Mouse (Mus musculus) midbrain, embryonic 16.5 days (tissue): ENCODE measurements around the gene Tmprss11g. TPM values are rescaled to one million over a fixed set of nuclear protein-coding genes. Genes with fewer than 3 reads are reported as not detected.

ENCODE experiments used
- ATAC-seq: fragments of 200-750 bp; cut with Nextera tagmentation; 2 replicates; pipeline ENCODE4 v1.8.0; 2017; ENCODE audit warnings: moderate TSS enrichment
- H3K27ac ChIP-seq: fragments of 300-500 bp; sonication (generic); 2 replicates; pipeline ENCODE4 v1.5.1; 2014; ENCODE audit warnings: mild to moderate bottlenecking, low read length, mixed read lengths
- H3K27me3 ChIP-seq: fragments of 300-500 bp; sonication (generic); 2 replicates; pipeline ENCODE4 v1.6.1; 2014; ENCODE audit warnings: low read depth, low read length, mixed read lengths; ENCODE audit not compliant: control insufficient read depth, insufficient read depth
- H3K36me3 ChIP-seq: fragments of 300-500 bp; sonication (generic); 2 replicates; pipeline ENCODE4 v1.6.1; 2014; ENCODE audit warnings: mild to moderate bottlenecking, low read length, moderate library complexity, mixed read lengths; ENCODE audit not compliant: control insufficient read depth, insufficient read depth
- H3K4me1 ChIP-seq: fragments of 300-500 bp; sonication (generic); 2 replicates; pipeline ENCODE4 v1.6.1; 2014; ENCODE audit warnings: mild to moderate bottlenecking, low read length, mixed read lengths; ENCODE audit not compliant: control insufficient read depth, insufficient read depth
- H3K4me2 ChIP-seq: fragments of 300-500 bp; sonication (generic); 2 replicates; pipeline ENCODE4 v1.6.1; 2014; ENCODE audit warnings: mild to moderate bottlenecking, low read length, mixed read lengths
- H3K4me3 ChIP-seq: fragments of 300-500 bp; sonication (generic); 2 replicates; pipeline ENCODE4 v1.5.1; 2014; ENCODE audit warnings: low read depth, mild to moderate bottlenecking, low read length, moderate library complexity, mixed read lengths
- H3K9ac ChIP-seq: fragments of 300-500 bp; sonication (generic); 2 replicates; pipeline ENCODE4 v1.6.1; 2014; ENCODE audit warnings: low read depth, low read length, mixed read lengths
- H3K9me3 ChIP-seq: fragments of 300-500 bp; sonication (generic); replicated peaks from 2 replicates; pipeline ENCODE4 v1.6.1; 2014; ENCODE audit warnings: mild to moderate bottlenecking, low read length, mixed read lengths; ENCODE audit not compliant: control insufficient read depth, poor library complexity, severe bottlenecking
- WGBS: fragments of 180-500 bp; shearing (Covaris S2); extraction: QIAGEN DNeasy Blood & Tissue Kit; methylation state at CpG from one replicate; pipeline ENCODE4 v1.1.7; 2014; 5-methylcytosine and 5-hydroxymethylcytosine counted together
- polyA plus RNA-seq: library from polyadenylated mRNA; unstranded; fragments of >200 nt; fragmentation: Nextera tagmentation; extraction: Ambion mirVana; gene quantifications from 2 replicates; pipeline ENCODE4 v1.2.1, GENCODE M21; 2015

Gene Tmprss11g
- not detected in 2 replicates for polyA plus RNA-seq

DNA sequence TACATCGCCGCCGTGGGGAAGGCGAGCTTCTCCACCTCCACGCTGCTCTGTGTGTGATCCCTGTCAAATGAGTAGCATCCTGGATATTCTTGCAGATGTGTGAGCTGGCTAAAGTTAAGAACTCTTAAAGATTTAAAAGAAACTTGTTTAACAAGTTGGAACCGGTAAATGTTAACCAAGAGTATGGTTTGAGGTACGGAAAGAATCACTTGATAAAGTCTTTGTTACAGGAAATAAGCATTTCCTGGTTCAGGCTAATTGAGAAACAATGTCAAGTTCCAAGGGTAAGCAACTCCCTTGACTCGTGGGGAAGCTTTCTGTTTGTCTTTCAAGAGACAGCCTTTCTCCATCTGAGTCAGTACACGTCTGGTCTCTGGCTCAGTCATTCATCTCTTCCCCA is at the start of gene Tmprss11g:
Tmprss11g (minus strand) TSS at position 101 of the 400 bp plus-strand sequence.
- H3K27me3 ChIP-seq, result no peaks in the 10 kb centered on the region
- H3K36me3 ChIP-seq, result no peaks in the 10 kb centered on the region
- no peak within 1 kb of the TSS for H3K4me3 ChIP-seq
- no peaks in the 10 kb centered on the region for H3K4me1 ChIP-seq
- no peak within 1 kb of the TSS for H3K4me2 ChIP-seq
- H3K27ac ChIP-seq, result no peak within 1 kb of the TSS
- no peaks in the 10 kb centered on the region for H3K9me3 ChIP-seq
- ATAC-seq, result no peak
- WGBS, result 86% methylated on average over 9 of the region's 9 CpGs
- H3K9ac ChIP-seq, result no peak within 1 kb of the TSS

DNA sequence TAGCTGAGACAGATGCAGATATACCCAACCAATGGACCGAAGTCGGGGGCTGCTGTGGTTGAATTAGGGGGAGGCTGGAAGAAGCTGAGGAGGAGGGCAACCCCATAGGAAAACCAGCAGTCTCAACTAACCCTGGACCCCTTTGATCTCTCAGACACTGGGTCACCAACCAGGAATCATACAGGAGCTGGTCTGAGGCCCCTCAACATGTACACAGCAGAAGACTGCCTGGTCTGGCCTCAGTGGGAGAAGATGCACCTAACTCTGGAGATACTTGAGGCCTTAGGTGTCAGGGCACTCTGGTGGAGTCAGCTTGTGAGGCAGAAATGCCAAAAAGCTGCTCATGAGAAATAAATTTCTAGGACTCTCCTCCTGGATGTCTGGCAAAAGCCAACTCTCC is 28.3 kb upstream of the Tmprss11g start:
- H3K4me3 ChIP-seq, result no peak overlapping the region
- no peaks in the 10 kb centered on the region for H3K36me3 ChIP-seq
- no peak for ATAC-seq
- no peaks in the 10 kb centered on the region for H3K9me3 ChIP-seq
- no peaks in the 10 kb centered on the region for H3K27me3 ChIP-seq
- WGBS, result 100% methylated on average over 2 of the region's 2 CpGs
- no peak overlapping the region for H3K9ac ChIP-seq
- no peaks in the 10 kb centered on the region for H3K4me1 ChIP-seq
- no peak overlapping the region for H3K4me2 ChIP-seq
- H3K27ac ChIP-seq, result no peak overlapping the region

DNA sequence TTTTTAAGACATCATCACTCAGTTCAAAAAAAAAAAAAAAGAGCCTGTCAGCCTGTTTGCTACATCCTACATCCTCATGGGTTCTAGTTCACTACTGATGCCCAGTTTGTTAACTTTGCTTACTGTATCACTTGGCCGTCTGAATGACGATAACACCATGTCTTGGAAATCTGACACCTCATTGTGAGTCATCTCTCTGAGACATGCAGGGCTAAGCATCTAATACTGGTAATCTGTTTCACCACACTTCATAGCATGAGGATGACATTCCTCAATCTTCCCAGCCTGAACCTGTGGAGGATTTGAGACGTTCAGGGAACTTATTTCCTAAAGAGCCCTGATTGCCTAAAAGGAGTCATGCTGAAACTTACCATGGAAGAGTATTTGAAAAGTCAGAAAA is 22.2 kb upstream of the Tmprss11g start:
- WGBS, result 89% methylated on average over 3 of the region's 3 CpGs
- ATAC-seq, result no peak

DNA sequence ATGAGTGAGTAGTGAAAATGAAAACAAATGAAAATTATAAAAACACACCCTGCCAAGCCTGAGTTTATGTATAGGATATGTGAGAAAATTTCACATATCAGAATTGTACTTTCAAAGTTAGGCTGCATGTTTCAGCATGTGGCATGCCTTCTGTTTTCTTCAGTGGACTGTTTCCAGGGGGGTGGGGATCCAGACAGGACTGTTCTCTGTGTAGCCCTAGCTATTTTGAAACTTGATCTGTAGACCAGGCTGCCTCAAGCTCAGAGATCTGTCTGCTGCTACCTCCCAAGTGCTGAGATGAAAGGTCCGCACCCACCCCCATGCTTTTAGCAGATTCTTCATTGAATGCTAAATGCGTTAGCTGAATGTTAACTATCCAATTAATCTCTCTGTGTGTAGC is 10.3 kb upstream of the Tmprss11g start:
- no peak overlapping the region for H3K9ac ChIP-seq
- H3K4me3 ChIP-seq, result no peak overlapping the region
- H3K4me1 ChIP-seq, result no peaks in the 10 kb centered on the region
- no peaks in the 10 kb centered on the region for H3K36me3 ChIP-seq
- no peak for ATAC-seq
- H3K9me3 ChIP-seq, result no peaks in the 10 kb centered on the region
- no peaks in the 10 kb centered on the region for H3K27me3 ChIP-seq
- no peak overlapping the region for H3K27ac ChIP-seq
- WGBS, result 83% methylated on average over 2 of the region's 2 CpGs
- no peak overlapping the region for H3K4me2 ChIP-seq

More for the DNA sequence above, 22.2 kb upstream of the Tmprss11g start:
- Histone ChIP-seq H3K36me3 (no peaks in the 10 kb centered on the region), H3K4me3 (no peak overlapping the region), H3K9ac (no peak overlapping the region), H3K27me3 (no peaks in the 10 kb centered on the region), H3K9me3 (no peaks in the 10 kb centered on the region), H3K4me1 (no peaks in the 10 kb centered on the region), H3K27ac (no peak overlapping the region), H3K4me2 (no peak overlapping the region)

DNA sequence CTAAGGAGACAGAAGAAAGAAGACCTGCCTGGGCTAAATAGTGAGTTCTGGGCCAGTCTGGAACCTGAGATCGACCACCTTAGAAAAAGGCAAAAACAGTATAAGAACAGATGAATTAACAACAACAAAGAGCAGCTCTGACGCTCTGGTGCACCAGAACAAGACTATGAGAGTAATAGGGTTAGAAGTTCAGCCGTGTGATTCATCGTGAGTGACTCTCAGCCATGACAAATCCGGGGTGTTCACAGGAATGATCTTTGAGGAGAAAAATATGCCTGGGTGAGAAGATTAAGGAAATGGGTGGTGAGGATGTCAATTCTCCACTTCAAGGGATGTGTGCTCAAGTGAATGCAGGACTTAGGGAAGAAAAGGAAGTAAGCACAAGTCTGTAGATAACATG is 6.9 kb downstream of the Tmprss11g start:
- no peak overlapping the region for H3K9ac ChIP-seq
- 30% methylated on average over 5 of the region's 5 CpGs for WGBS

DNA sequence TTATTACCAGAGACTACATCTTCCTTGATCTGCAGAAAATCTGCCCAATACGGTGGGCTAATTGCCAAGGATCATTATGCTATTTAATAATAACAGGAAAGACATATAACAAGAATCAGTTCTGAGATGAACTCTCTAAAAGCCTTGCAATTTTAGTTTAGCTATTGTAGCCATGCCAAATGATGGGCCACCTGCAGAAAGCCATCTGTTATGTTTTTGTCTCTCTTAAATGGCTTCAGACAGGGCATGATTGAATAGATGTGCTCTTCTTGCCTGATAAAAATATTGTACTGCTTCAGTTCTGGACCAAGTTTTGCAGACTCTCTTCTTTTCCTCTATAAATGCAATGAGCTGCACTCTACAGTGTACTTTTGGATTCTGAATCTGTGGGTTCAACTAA is 24.9 kb downstream of the Tmprss11g start:
- ATAC-seq, result no peak
- 81% methylated on average over 1 of the region's 1 CpGs for WGBS

More for the DNA sequence above, 6.9 kb downstream of the Tmprss11g start:
- no peaks in the 10 kb centered on the region for H3K27me3 ChIP-seq
- no peaks in the 10 kb centered on the region for H3K36me3 ChIP-seq
- no peak overlapping the region for H3K4me3 ChIP-seq
- no peaks in the 10 kb centered on the region for H3K9me3 ChIP-seq
- no peak overlapping the region for H3K4me2 ChIP-seq
- no peaks in the 10 kb centered on the region for H3K4me1 ChIP-seq
- ATAC-seq, result no peak
- H3K27ac ChIP-seq, result no peak overlapping the region

DNA sequence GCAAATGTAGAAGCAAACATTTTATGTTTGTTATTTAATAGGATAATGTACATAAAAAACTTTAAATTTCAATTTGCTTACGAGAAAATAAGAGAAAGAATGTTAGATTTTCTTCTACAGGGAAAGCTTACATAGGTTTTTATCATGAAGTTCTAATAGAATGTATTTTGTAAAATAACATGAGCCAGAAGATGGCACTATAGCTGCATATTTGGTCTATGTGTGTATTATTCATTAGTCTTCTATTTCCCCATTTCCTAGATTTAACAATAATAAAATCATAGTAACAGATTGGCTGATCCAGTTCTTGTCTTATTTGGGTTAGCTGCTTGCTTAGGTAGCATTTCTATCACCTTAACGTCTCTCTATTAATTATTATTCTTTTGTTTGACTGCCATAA is 35.8 kb downstream of the Tmprss11g start:
- H3K4me2 ChIP-seq, result no peak overlapping the region
- no peak overlapping the region for H3K9ac ChIP-seq
- H3K27ac ChIP-seq, result no peak overlapping the region
- H3K4me3 ChIP-seq, result no peak overlapping the region
- H3K9me3 ChIP-seq, result no peaks in the 10 kb centered on the region
- WGBS, result 78% methylated on average over 2 of the region's 2 CpGs
- no peaks in the 10 kb centered on the region for H3K4me1 ChIP-seq
- ATAC-seq, result no peak
- no peaks in the 10 kb centered on the region for H3K27me3 ChIP-seq
- no peaks in the 10 kb centered on the region for H3K36me3 ChIP-seq

More for the DNA sequence above, 24.9 kb downstream of the Tmprss11g start:
- H3K27me3 ChIP-seq, result no peaks in the 10 kb centered on the region
- H3K9me3 ChIP-seq, result no peaks in the 10 kb centered on the region
- H3K27ac ChIP-seq, result no peak overlapping the region
- H3K9ac ChIP-seq, result no peak overlapping the region
- H3K36me3 ChIP-seq, result no peaks in the 10 kb centered on the region
- no peaks in the 10 kb centered on the region for H3K4me1 ChIP-seq
- H3K4me3 ChIP-seq, result no peak overlapping the region
- no peak overlapping the region for H3K4me2 ChIP-seq

DNA sequence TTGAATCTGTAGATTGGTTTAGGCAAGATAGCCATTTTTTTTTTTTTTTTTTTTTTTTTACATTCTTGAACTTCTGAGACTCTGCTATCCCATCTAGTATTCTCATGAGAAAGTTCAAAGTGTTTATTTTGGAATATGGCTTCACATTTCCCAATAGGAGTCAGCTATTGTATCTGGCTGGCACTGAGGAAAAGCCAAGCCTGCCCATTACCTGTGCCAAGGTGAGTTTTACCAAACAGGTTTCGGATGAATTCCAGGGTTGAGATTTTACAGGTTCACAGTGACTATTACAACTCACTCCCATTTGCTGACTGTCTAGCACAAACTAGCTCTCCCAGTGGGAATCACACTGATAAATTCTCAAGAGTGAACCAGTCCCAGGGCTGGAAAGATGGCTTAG is 36.4 kb downstream of the Tmprss11g start:
- WGBS, result 91% methylated on average over 1 of the region's 1 CpGs
- H3K27me3 ChIP-seq, result no peaks in the 10 kb centered on the region
- no peak overlapping the region for H3K27ac ChIP-seq
- no peak overlapping the region for H3K4me2 ChIP-seq
- no peaks in the 10 kb centered on the region for H3K4me1 ChIP-seq
- no peaks in the 10 kb centered on the region for H3K36me3 ChIP-seq
- no peaks in the 10 kb centered on the region for H3K9me3 ChIP-seq
- ATAC-seq, result no peak
- H3K9ac ChIP-seq, result no peak overlapping the region
- no peak overlapping the region for H3K4me3 ChIP-seq

DNA sequence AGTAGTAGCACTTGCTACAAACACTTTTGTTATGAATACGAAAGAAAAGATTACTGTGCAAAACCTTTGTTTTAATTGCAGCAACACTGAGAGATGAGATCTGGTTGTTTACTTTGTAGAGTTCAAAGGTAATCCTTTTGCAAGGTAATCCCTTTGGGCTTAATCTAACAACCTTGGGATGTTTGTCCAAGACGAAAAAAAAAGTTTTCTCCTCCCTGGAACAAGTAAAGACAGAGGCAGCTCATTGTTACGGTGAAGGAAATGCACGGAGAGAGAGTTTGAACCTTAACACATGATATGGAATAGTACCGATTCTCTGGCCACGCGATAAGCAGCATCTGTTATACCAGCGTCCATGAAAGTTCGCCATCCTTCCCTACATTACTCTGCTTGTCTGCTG is 44.5 kb downstream of the Tmprss11g start:
- Histone ChIP-seq H3K4me1 (no peaks in the 10 kb centered on the region), H3K36me3 (no peaks in the 10 kb centered on the region), H3K9me3 (no peaks in the 10 kb centered on the region), H3K4me2 (no peak overlapping the region), H3K27me3 (no peaks in the 10 kb centered on the region), H3K9ac (no peak overlapping the region), H3K4me3 (no peak overlapping the region), H3K27ac (no peak overlapping the region)
- ATAC-seq, result no peak
- 85% methylated on average over 9 of the region's 9 CpGs for WGBS

DNA sequence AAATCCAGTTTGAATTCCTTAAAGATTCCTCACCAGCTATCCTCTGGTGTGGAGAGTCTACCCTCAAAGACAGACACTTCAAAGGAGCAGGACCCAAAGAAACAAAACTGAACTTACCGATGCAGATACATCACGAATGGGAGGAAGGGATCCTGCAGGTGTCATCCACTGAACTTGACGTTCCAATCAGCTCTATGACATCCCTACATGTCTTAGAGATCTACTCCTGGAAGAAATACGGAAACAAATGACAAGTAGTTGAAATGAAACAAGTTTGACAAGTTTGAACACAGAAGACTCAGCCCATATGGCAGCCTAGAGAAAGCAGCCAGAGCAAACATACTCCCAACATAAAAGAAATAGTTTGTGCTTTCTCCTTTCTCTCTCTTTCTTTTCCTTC is 49.5 kb downstream of the Tmprss11g start, which contains the start of gene Tmprss11a:
Tmprss11a (minus strand) TSS at position 101 of the 400 bp plus-strand sequence.
- Histone ChIP-seq H3K4me3 (no peak within 1 kb of the TSS), H3K36me3 (no peaks in the 10 kb centered on the region), H3K27me3 (no peaks in the 10 kb centered on the region), H3K9ac (no peak within 1 kb of the TSS), H3K4me1 (no peaks in the 10 kb centered on the region), H3K9me3 (no peaks in the 10 kb centered on the region), H3K27ac (no peak within 1 kb of the TSS), H3K4me2 (no peak within 1 kb of the TSS)
- no peak for ATAC-seq
- 70% methylated on average over 4 of the region's 4 CpGs for WGBS
